Mouse (Mus musculus) stomach, postnatal 0 days (tissue): ENCODE results near the gene Rp9.

Source experiments
- CTCF ChIP-seq: IDR thresholded peaks from 2 replicates; pipeline ENCODE4 v1.5.1; 2016; ENCODE audit warnings: antibody characterized with exemption, low read depth, mild to moderate bottlenecking, moderate library complexity
- EP300 ChIP-seq: optimal IDR thresholded peaks from 2 replicates; pipeline ENCODE3; 2016; ENCODE audit warnings: antibody characterized with exemption

DNA sequence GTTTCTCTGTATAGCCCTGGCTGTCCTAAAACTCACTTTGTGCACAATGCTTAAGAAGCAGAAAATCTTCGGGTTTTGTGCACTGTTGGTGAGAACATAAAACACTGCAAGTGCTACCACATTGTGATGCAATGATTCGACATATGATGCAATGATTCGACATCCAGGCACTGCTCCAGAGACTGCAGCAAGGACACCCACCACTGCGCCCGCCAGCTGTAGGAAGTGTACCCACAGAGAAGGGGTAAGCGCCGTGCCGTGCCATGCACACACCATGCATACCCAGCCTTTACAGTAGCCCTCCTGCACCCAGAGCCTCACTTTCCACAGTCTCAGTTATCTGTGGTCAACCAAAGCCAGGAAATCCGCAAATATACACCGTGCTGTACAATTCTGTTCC, 102.9 kb downstream of the Rp9 start:
- TF ChIP-seq CTCF (no peak), EP300 (no peak)
